Mouse (Mus musculus) forelimb bud, embryonic 11.5 days (tissue): ENCODE results near the gene Naip1.
"Not testable (repeated sequence)": the region's sequence is repeated elsewhere in the genome, so short reads cannot be mapped to it uniquely, and the experiment has no call there.

Experiments used
- DNase-seq: peaks from one replicate; pipeline ENCODE4 v3.0.0-alpha.2; 2012; ENCODE audit warnings: low read depth, low spot score

The Naip1 gene

GRCm38 (mm10) chr13:100402930-100403637 lies 49.6 kb downstream of the Naip1 start:
- not testable (repeated sequence) for DNase-seq

- DNase-seq: not testable (repeated sequence)
Measured at GRCm38 (mm10) chr13:100391021-100391420, 61.6 kb downstream of the Naip1 start.

GRCm38 (mm10) chr13:100370536-100370935 lies 82.1 kb downstream of the Naip1 start:
- no peak for DNase-seq
